Mouse (Mus musculus) G1E-ER4 (cell line): ENCODE measurements around the gene Tedc1. TPM values are rescaled to one million over a fixed set of nuclear protein-coding genes. Genes with fewer than 3 reads are reported as not detected.

Source experiments
- GATA1 ChIP-seq: IDR thresholded peaks from one replicate; pipeline ENCODE4 v1.8.0; 2012; ENCODE audit warnings: low read length, inconsistent platforms
- polyA plus RNA-seq: library from polyadenylated mRNA; stranded (reverse); fragments of >175 nt; gene quantifications from 2 replicates; pipeline ENCODE4 v1.2.3, GENCODE M21; 2012

Gene Tedc1
- polyA plus RNA-seq, 1 experiment: 32.0 TPM

DNA sequence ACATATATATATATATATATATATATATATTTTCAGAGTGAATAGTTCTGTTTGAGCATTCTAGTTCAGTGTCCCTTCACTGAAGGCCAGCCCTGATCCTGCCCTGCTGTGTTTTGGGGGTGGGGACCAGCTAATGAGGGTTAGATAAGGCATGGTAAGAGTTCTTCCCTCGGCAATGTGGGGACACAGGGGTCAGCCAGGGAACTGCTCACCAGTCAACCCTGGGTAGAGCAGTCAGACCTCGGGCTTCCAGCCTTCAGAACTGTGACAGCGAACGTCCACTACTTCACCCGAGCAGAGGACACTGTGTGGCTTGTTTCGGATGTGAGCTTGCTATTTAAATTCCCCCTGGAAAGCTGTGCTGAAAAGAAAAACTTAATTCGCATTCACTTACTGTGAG lies 47.3 kb downstream of the Tedc1 start:
- TF ChIP-seq GATA1: no peak

DNA sequence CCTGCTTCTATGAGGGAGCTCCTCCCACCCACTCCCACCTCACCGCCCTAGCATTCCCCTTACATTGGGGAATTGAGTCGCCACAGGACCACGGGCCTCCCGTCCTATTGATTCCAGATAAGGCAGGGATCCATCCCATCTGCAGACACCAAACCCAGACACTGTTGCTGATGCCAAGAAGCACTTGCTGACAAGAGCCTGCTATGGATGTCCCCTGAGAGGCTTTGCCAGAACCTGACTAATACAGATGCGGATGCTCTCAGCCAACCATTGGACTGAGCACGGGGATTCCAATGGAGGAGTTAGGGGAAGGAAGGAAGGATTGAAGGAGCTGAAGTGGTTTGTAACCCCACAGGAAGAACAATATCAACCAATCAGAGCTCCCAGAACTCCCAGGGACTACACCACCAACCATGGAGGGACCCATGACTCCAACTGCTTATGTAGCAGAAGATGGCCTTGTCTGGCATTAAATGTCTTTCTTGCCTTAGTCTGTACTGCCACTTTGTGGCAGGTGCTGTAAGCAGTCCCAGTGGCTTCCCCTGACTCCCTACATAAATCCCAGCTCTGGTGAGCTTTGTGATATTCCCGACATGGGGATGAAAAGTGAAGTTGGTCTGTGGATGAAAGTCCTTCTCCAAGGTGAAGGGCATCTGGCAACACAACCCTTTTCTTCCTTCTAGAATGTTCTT lies 49.2 kb downstream of the Tedc1 start:
- no peak for TF ChIP-seq GATA1

DNA sequence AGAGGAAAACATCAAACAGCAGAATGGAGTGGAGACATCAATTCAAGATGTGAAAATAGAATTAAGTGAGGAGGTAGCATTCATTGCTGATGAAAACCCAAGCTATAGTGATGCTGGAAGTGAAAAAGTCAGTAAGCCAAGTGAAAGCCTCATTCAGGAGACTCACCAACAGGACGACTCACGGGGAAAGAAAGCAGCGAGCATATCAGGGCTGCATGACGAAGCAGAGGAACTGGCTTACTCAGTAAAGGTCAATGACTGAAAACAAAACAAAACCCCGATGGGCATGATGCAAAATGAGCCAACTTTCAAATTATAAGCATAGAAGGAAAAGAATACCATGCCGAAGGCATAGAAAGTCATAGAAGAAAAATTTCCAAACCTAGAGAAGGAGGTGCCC lies 51.5 kb downstream of the Tedc1 start:
- TF ChIP-seq GATA1: no peak

- no peak for TF ChIP-seq GATA1
Measured at GRCm38 (mm10) chr12:113210586-113211378, 54.6 kb downstream of the Tedc1 start.

GRCm38 (mm10) chr12:113211772-113212171 lies 55.6 kb downstream of the Tedc1 start:
- TF ChIP-seq GATA1: no peak

DNA sequence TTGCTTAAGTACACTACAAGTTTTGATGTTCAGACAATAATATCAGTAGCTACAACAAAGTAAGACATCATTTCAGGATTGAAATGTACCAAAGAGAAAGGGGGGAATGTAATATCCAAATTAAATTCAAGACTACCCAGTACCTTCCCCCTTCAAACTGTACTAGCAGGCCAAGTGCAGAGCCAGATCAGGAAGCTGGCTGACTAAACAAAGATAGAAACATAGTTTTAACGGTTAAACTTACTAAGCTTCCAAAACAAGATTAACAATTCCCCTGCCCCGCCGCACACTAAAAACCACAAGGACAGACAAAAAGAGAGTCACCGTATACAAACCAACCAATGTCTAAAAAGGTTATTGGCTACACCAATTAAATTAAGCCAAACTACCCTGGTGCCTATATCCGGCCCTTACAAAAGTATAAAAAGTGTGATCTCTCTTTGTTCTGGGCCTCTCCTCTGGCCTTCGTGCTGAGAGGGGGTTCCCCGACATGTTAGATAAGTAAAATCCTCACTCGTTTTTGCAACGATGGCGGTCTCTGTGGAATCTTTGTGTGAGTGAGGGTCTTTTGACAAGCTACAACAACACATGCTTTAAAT lies 56.2 kb downstream of the Tedc1 start:
- no peak for TF ChIP-seq GATA1

DNA sequence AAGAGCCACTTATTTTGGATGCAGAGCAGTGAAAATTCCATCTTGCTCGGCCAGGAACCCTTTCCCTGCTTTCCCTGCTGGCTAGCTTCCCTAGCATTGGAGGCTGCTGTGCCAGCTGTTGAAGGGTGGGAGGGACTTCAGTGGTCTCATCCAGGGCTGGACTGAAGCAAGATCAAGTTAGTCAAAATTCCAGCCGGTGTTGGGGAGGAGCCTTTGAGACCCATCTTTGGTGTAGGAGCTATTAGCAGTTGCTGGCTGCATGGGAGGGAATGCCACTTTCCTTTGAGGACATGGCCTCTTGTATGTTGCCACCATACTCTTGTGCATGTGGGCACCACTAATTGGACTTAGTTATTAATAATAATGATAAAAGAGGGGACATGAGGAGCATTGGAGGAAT lies 57.0 kb downstream of the Tedc1 start:
- no peak for TF ChIP-seq GATA1

DNA sequence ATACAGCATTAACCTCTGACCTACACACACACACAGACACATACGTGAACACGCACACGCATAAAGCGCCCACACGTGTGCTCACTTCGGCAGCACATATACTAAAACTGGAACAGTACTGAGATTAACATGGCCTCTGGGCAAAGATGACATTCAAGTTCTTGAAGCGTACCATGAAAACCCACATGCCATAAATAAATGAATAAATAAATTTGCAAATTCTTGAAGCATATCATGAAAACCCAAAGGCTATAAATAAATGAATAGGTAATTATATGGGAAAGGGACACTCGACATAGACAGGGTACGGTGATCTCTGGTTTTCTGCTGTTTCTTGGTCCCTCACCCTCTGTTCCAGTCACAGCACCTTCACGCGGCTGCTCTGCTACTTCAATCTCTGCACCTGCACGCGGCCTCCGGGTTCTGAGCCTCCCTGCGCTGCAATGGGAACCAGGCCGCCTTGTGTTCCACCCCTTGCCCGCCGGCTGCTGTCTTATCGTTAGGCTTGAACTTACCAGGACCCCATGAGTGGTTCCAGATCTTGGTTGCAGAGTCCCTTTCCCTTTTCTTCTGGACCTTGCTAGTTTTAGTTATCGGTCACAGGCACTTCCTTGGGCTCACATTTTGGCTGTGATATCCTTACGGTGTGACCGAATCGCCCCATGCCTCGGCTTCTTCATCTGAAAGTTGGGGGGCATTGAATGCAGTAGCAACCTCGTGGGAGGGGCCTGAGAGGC lies 58.0 kb downstream of the Tedc1 start:
- no peak for TF ChIP-seq GATA1

- no peak for TF ChIP-seq GATA1
Measured at GRCm38 (mm10) chr12:113214972-113215666, 58.9 kb downstream of the Tedc1 start.

Other genes starting within 250 kb of the Tedc1 start
- 0.55 and 0.84 TPM in 2 replicates for gene Jag2, start 226.6 kb upstream of the Tedc1 start, polyA plus RNA-seq
- 12.4 and 13.5 TPM in 2 replicates for gene Nudt14, start 214.3 kb upstream of the Tedc1 start, polyA plus RNA-seq
- gene Btbd6, start 179.9 kb upstream of the Tedc1 start, polyA plus RNA-seq: 75.1 and 103 TPM in 2 replicates
- 35.6 and 40.2 TPM in 2 replicates for gene Brf1, start 155.7 kb upstream of the Tedc1 start, polyA plus RNA-seq
- gene Pacs2, start 141.9 kb upstream of the Tedc1 start, polyA plus RNA-seq: 22.1 and 24.7 TPM in 2 replicates
- gene Tex22, start 81.9 kb upstream of the Tedc1 start, polyA plus RNA-seq: not detected in 2 replicates
- 336 and 385 TPM in 2 replicates for gene Mta1, start 58.1 kb upstream of the Tedc1 start, polyA plus RNA-seq
- gene Crip2, start 16.2 kb upstream of the Tedc1 start, polyA plus RNA-seq: 12.7 and 16.8 TPM in 2 replicates
- 43.8 and 46.3 TPM in 2 replicates for gene Crip1, start 10.1 kb upstream of the Tedc1 start, polyA plus RNA-seq
- not detected in 2 replicates for gene Tmem121, start 29.5 kb downstream of the Tedc1 start, polyA plus RNA-seq